In genomic region chr16:43574006-43574764, GRCm38 (mm10) we compare ENCODE assay signal across 8 mouse cellular contexts.
DNase-seq lines count a peak whose midpoint lies in the region; ATAC-seq lines count a peak whose summit lies in the region.

No protein-coding gene starts in this region.

- WGBS in hindbrain, embryonic 13.5 days, result 55% methylated on average over 7 of the region's 7 CpGs

- peak overlapping the region; percentile 69 for H3K27ac ChIP-seq in hindbrain, embryonic 13.5 days

- ATAC-seq in hindbrain, embryonic 13.5 days (ENCODE audit: low FRiP score), result peak; percentile 67

- DNase-seq in R1 (ENCODE audit: low read depth, low spot score), result peak; percentile 89
- DNase-seq in cerebellum, postnatal 25 days, result peak; percentile 92 to 96
- DNase-seq in frontal cortex, postnatal 25 days (ENCODE audit: low spot score in 2 of 2), result peak; percentile 84 to 88
- DNase-seq in layer of hippocampus, postnatal 14 days (ENCODE audit: low spot score in 2 of 2), result peak; percentile 89 to 96
- peak; percentile 91 for DNase-seq in lung, postnatal 25 days (ENCODE audit: low spot score)
- peak; percentile 88 for DNase-seq in retina, embryonic 14.5 days (ENCODE audit: low spot score)
- peak; percentile 72 to 74 for DNase-seq in thymus, postnatal 36 days

- H3K4me2 ChIP-seq in hindbrain, embryonic 13.5 days, result no peak overlapping the region

- H3K9ac ChIP-seq in hindbrain, embryonic 13.5 days, result no peak overlapping the region

- no peak overlapping the region for H3K4me3 ChIP-seq in hindbrain, embryonic 13.5 days

- H3K4me1 ChIP-seq in hindbrain, embryonic 13.5 days (replicated peaks), result peaks cover 41% of the 10 kb centered on the region

- H3K36me3 ChIP-seq in hindbrain, embryonic 13.5 days, result peaks cover 21% of the 10 kb centered on the region

- no peaks in the 10 kb centered on the region for H3K27me3 ChIP-seq in hindbrain, embryonic 13.5 days

- no peaks in the 10 kb centered on the region for H3K9me3 ChIP-seq in hindbrain, embryonic 13.5 days
